Mouse (Mus musculus) forebrain, embryonic 14.5 days (tissue): Measurements from ENCODE around the gene Yipf2. TPM values are rescaled to one million over a fixed set of nuclear protein-coding genes. Genes with fewer than 3 reads are reported as not detected.

Experiments
- ATAC-seq: fragments of 200-750 bp; cut with Nextera tagmentation; 2 replicates; pipeline ENCODE4 v1.8.0; 2017; ENCODE audit warnings: mild to moderate bottlenecking, moderate library complexity
- DNase-seq: peaks from one replicate; pipeline ENCODE4 v3.0.0-alpha.2; 2015; ENCODE audit warnings: low spot score
- H3K27ac ChIP-seq: fragments of 300-500 bp; sonication (generic); 2 replicates; pipeline ENCODE4 v1.5.1; 2014; ENCODE audit warnings: low read depth, mild to moderate bottlenecking, control low read depth, low read length, moderate library complexity
- H3K27me3 ChIP-seq: fragments of 300-500 bp; sonication (generic); replicated peaks from 2 replicates; pipeline ENCODE4 v1.6.1; 2014; ENCODE audit warnings: low read length, control low read depth, mixed read lengths; ENCODE audit not compliant: control insufficient read depth, insufficient read depth
- H3K36me3 ChIP-seq: fragments of 300-500 bp; sonication (generic); 2 replicates; pipeline ENCODE4 v1.6.1; 2014; ENCODE audit warnings: low read length, control low read depth; ENCODE audit not compliant: control insufficient read depth, insufficient read depth
- H3K4me1 ChIP-seq: fragments of 300-500 bp; sonication (generic); 2 replicates; pipeline ENCODE4 v1.6.1; 2014; ENCODE audit warnings: antibody characterized with exemption, low read length, control low read depth; ENCODE audit not compliant: control insufficient read depth, insufficient read depth
- H3K4me2 ChIP-seq: fragments of 300-500 bp; sonication (generic); 2 replicates; pipeline ENCODE4 v1.6.1; 2014; ENCODE audit warnings: mild to moderate bottlenecking, control low read depth, low read length
- H3K4me3 ChIP-seq: fragments of 300-500 bp; sonication (generic); 2 replicates; pipeline ENCODE4 v1.5.1; 2014; ENCODE audit warnings: low read depth, low read length, control low read depth
- H3K9ac ChIP-seq: fragments of 300-500 bp; sonication (generic); 2 replicates; pipeline ENCODE4 v1.6.1; 2014; ENCODE audit warnings: mild to moderate bottlenecking, low read length, control low read depth, moderate library complexity
- H3K9me3 ChIP-seq: fragments of 300-500 bp; sonication (generic); replicated peaks from 2 replicates; pipeline ENCODE4 v1.6.1; 2016; ENCODE audit warnings: low read length, control low read depth, mixed read lengths; ENCODE audit not compliant: control insufficient read depth
- WGBS: fragments of 180-500 bp; shearing (Covaris S2); extraction: QIAGEN DNeasy Blood & Tissue Kit; methylation state at CpG from one replicate; pipeline ENCODE4 v1.1.7; 2014; 5-methylcytosine and 5-hydroxymethylcytosine counted together
- polyA plus RNA-seq: library from polyadenylated mRNA; unstranded; fragments of >200 nt; fragmentation: Nextera tagmentation; extraction: Ambion mirVana; gene quantifications from 2 replicates; pipeline ENCODE4 v1.2.1, GENCODE M21; 2014

Yipf2 gene
- polyA plus RNA-seq, 1 experiment from 2014 or later: 18.2 TPM

DNA sequence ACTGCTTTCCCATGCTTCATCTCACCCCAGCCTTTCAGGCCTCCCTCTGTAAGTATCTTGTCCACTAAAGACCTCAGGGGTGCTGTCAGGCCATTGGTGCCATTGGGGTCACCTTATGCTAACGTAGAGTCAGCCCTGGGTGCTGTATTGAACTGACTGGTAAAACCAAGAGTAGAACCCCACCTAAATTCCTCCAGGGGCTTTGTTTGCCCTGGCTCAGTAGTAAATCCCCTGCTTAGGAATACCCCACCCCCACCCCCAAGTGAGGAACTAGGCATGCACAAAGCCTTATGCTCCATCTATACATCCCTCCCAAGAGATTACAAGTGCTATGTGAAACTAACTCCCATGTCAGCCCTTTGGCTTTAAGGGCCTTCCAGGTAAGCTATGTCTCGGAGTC, 35.1 kb downstream of the Yipf2 start:
- WGBS: 87% methylated on average over 2 of the region's 2 CpGs
- Histone ChIP-seq H3K27ac (no peak overlapping the region), H3K4me1 (no peaks in the 10 kb centered on the region), H3K4me2 (no peak overlapping the region), H3K4me3 (no peak overlapping the region), H3K9me3 (no peaks in the 10 kb centered on the region), H3K36me3 (peaks cover 19% of the 10 kb centered on the region), H3K9ac (no peak overlapping the region), H3K27me3 (no peaks in the 10 kb centered on the region)
- no peak for ATAC-seq
- no peak for DNase-seq

DNA sequence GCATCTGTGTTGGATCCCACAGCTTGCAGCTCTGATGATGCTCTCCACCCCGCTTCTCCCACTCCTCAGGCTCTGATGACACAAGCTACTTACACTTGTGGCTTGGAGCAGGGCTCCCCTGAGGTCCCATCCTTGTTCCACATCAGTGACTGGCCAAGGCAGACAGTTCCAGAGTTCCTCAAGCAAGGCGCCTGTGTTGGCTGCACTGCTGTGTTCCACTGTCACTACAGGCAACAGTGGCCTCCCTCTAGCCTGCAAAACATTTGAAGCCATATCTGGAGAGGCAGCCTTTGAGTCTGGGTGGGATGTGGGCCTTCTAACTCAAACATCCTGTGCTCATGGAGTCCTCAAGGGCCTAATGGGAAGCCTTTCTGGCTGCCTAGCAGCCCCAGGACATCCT, 35.6 kb downstream of the Yipf2 start:
- H3K27ac ChIP-seq: no peak overlapping the region
- no peak for DNase-seq
- H3K9ac ChIP-seq: no peak overlapping the region
- H3K36me3 ChIP-seq: peaks cover 23% of the 10 kb centered on the region
- no peak for ATAC-seq
- H3K4me1 ChIP-seq: no peaks in the 10 kb centered on the region
- no peak overlapping the region for H3K4me3 ChIP-seq
- H3K27me3 ChIP-seq: no peaks in the 10 kb centered on the region
- WGBS: 91% methylated on average over 2 of the region's 2 CpGs
- H3K4me2 ChIP-seq: no peak overlapping the region
- H3K9me3 ChIP-seq: no peaks in the 10 kb centered on the region

DNA sequence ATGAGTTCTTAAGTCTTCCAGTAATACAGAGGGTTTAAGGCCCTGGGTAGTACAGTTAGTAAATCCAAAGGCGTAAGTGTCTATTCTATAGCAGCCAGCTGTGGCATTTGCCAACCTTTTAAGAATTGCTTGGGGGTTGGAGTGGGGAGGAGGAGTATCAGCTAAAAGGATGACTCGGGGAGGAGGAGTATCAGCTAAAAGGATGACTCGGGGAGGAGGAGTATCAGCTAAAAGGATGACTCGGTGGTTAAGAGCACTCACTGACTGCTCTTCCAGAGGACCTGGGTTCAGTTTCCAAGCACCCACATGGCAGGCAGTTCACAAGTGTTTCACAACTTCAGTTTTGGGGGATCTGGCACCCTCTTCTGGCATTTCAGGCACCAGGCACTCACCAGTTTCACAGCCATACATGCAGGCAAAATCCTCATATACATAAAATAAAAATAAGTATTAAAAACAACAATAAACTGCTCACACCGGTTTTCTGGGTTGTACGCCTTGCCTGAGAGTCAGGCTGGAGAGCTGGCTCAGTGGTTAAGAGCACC, 37.4 kb downstream of the Yipf2 start:
- no peak for ATAC-seq
- Histone ChIP-seq H3K4me1 (no peaks in the 10 kb centered on the region), H3K4me2 (no peak overlapping the region), H3K9ac (no peak overlapping the region), H3K36me3 (peaks cover 36% of the 10 kb centered on the region), H3K9me3 (no peaks in the 10 kb centered on the region), H3K27ac (no peak overlapping the region), H3K27me3 (no peaks in the 10 kb centered on the region), H3K4me3 (no peak overlapping the region)
- no peak for DNase-seq
- 87% methylated on average over 6 of the region's 6 CpGs for WGBS

DNA sequence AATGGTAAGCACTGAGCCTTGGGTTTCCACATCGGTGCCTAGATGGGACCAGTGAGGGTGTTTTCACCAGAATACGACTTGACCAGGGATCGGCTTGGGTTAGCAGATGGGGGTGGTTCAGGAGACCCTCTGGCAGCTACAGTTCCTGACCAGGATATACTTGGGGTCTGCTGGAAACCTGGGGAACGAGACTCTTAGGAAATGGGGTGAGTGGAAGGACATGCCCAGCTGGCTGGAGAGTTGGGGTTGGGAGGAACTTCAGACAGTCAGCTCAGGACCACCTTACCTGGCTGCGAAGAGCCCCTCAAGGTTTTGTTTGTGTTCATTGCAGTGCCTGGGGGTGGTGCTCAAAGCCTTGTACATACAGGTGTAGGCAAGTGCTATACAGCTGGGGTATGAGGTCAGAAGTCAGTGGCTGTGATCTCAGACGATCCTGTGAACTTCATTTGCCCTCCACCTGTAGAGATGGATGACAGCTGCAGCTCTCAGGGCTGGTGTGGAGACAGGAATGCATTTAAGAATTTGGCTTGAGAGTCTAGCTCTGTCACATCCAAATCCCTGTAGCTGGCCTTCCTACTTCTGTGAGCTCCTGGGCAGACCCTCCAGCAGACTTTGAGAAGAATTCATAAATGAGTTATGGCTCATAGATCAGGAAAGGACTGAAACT, 38.9 kb downstream of the Yipf2 start:
- no peak overlapping the region for H3K4me3 ChIP-seq
- H3K36me3 ChIP-seq: peaks cover 39% of the 10 kb centered on the region
- no peaks in the 10 kb centered on the region for H3K27me3 ChIP-seq
- WGBS: 92% methylated on average over 6 of the region's 6 CpGs
- H3K4me2 ChIP-seq: no peak overlapping the region
- no peak for ATAC-seq
- H3K27ac ChIP-seq: no peak overlapping the region
- peaks cover 4% of the 10 kb centered on the region for H3K4me1 ChIP-seq
- H3K9ac ChIP-seq: no peak overlapping the region
- DNase-seq: no peak
- H3K9me3 ChIP-seq: no peaks in the 10 kb centered on the region

DNA sequence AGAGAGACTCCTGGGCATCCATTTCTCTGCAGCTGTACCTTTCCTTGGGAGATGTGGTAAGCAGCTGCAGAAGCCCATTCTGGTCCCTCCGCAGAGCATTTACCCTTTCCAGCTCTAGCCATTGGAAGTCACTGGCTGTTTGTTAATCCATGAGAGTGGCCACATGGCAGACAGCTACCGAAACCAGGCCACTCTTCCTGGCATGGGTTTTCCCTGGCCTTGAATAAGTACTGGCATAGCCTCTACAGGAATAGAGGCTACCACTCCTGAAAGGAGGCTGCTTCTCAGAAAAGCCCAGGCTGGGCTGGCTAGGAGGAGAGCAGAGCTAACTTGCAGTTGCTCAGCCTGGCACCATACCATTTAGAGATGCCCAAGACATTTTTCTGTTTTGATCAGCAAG, 41.6 kb downstream of the Yipf2 start:
- H3K36me3 ChIP-seq: peaks cover 33% of the 10 kb centered on the region
- H3K27me3 ChIP-seq: no peaks in the 10 kb centered on the region
- H3K9ac ChIP-seq: no peak overlapping the region
- H3K4me2 ChIP-seq: no peak overlapping the region
- ATAC-seq: no peak
- no peak for DNase-seq
- H3K9me3 ChIP-seq: no peaks in the 10 kb centered on the region
- no peak overlapping the region for H3K4me3 ChIP-seq
- H3K27ac ChIP-seq: no peak overlapping the region
- peaks cover 12% of the 10 kb centered on the region for H3K4me1 ChIP-seq
- WGBS: 95% methylated on average over 2 of the region's 2 CpGs

DNA sequence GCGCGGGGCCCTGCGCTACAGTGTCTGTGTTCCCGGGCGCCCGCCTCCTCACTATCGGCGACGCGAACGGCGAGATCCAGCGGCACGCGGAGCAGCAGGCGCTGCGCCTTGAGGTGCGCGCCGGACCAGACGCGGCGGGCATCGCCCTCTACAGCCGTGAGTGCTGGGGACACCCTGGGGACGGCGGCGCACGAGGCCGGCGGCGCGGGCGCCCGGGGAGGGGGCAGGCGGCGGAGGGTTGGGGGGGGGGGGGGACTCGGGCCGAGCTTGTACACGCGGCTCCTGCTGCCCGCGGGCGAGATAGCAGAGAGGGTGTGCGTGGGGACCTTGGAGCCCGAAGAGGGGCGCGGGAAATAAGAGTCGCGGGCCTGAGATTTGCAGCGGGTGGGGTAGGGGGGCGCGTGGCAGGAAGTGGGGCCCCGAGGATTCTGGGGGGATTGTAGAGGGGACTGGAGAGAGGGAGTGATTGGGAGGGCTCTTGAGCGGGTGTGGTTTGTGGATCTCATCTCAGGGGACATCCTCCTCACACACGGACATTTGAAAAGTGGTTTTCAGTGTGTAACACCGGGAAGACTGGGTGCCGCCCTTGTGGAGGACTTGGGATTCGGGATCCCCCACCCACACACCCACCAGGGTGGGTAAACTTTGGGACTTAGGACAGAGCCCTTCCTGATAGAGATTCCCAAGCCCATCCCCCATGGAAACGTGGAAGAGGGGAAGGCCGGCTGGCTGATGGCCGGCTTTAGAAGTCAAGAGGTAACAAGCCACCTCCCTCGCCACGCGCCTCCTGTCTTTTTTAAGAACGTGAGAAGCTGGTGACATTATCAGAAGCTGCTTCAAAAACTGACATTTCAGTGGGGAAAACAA, 45.3 kb downstream of the Yipf2 start:
- Histone ChIP-seq H3K4me1 (peaks cover 21% of the 10 kb centered on the region), H3K27ac (peak overlapping the region; percentile 98), H3K4me2 (peak overlapping the region; percentile 77), H3K9me3 (no peaks in the 10 kb centered on the region), H3K36me3 (peaks cover 23% of the 10 kb centered on the region), H3K9ac (peak overlapping the region; percentile 92), H3K4me3 (peak overlapping the region; percentile 61), H3K27me3 (no peaks in the 10 kb centered on the region)
- under 1% methylated on average over 52 of the region's 66 CpGs for WGBS
- DNase-seq (peak; percentile 71), ATAC-seq (peak; percentile 19)

DNA sequence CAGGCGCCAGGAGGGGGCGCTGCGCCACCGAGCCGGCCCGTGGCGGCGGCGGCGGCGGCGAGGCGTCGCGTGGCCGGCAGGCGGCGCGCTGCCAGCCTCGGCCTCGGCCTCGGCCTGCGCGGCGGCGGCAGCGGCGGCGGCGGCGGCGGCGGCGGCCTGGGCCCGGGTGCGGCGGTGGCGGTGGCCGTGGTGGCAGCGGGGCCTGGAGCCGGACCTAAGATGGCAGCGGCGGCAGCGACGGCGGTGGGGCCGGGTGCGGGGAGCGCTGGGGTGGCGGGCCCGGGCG, 45.9 kb downstream of the Yipf2 start, which contains the start of gene Carm1:
Carm1 (plus strand) TSS at position 106 of the 286 bp plus-strand sequence.
- Histone ChIP-seq H3K9me3 (no peaks in the 10 kb centered on the region), H3K27me3 (no peaks in the 10 kb centered on the region), H3K4me3 (peak within 1 kb of the TSS; percentile 61), H3K4me2 (peak within 1 kb of the TSS; percentile 77), H3K9ac (peak within 1 kb of the TSS; percentile 92), H3K36me3 (peaks cover 20% of the 10 kb centered on the region), H3K4me1 (peaks cover 21% of the 10 kb centered on the region), H3K27ac (peak within 1 kb of the TSS; percentile 98)
- DNase-seq: no peak
- under 1% methylated on average over 17 of the region's 52 CpGs for WGBS
- no peak; the same call in 1 of the 2 replicates for ATAC-seq

DNA sequence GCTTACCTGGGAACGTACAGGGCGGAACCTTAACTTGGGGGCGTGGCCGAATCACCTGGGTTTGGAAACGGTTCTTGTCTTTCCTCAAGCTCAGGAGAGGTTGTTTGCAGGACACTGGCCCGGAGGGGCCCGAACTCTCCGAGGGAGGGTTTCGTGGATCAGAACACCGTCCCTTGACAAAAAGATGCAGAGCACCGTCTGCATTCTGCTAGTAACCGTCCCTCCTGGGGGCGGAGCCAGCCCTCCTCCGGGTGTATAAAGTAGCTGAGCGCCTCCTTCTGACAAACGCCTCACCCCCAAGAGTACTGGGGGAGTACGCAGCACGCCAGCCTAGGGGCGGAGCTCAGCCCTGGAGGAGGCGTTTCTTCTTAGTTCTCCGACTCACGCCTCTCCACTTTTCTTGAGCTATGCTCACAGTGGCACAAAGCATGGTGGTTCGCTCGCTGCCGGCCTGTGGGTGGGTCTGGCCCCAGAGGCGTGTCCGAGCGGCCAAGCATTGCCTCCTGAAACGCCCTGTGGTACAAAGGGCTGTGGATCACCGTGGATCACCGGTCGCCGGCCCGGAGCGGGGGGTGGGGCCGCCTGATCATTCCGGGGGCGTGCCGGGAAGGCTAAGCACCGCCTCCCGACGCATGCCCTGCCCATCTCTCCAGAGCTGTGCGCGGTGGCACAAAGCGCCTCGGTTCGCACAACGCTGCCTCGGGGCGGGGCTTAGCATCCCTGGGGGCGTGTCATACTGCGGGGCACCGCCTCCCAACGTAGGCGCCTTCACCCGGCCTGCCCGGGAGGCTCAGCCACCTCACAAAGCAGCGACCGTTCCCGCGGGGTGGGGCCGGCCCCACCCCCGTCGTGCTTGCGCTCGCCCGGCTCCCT, 46.5 kb downstream of the Yipf2 start:
- Histone ChIP-seq H3K36me3 (peaks cover 14% of the 10 kb centered on the region), H3K9ac (peak overlapping the region; percentile 57), H3K4me2 (peak overlapping the region; percentile 62), H3K27me3 (no peaks in the 10 kb centered on the region), H3K4me1 (peaks cover 21% of the 10 kb centered on the region), H3K9me3 (no peaks in the 10 kb centered on the region), H3K27ac (peak overlapping the region; percentile 98), H3K4me3 (peak overlapping the region; percentile 61)
- DNase-seq (peak; percentile 99), ATAC-seq (peak; percentile 95)
- under 1% methylated on average over 55 of the region's 67 CpGs for WGBS
